Mouse (Mus musculus) cerebellum, postnatal 14 days (tissue): ENCODE measurements around the gene Ptprs.
A peak's percentile ranks its signal among the peaks of the same experiment; 100 is the strongest.

Source experiments
- DNase-seq, 2 experiments: peaks; one replicate each; pipeline ENCODE4 v3.0.0; 2021; ENCODE audit warnings: mixed read lengths in 2 of 2

Gene Ptprs

GRCm38 (mm10) chr17:56490438-56491152, 14.3 kb upstream of the Ptprs start:
- DNase-seq: no peak

GRCm38 (mm10) chr17:56488028-56488427, 11.7 kb upstream of the Ptprs start:
- peak in 1 of 2 experiments; percentile 54 for DNase-seq

DNA sequence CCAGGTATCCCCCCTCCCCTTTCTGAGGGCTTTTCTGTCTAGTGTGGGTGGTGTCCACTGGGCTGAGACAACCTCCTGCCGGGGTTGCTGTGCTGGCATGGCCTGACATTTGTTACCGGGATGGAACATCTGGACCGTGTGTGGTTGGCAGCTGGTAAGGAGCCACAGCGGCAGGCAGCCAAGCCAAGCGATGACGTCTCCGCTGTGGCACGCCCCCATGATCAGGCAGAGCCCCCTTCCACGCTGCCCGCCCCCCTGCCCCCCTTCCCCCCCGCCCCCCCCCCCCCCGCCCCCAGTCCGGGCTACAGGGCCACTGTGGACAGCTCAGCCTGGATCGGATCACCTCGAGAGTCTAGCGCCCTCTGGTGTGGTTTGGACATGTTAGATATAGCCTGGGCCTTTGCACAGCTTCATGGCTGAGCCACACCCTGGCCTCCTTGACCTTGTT, 11.2 kb upstream of the Ptprs start:
- DNase-seq: peak; percentile 67 to 84

DNA sequence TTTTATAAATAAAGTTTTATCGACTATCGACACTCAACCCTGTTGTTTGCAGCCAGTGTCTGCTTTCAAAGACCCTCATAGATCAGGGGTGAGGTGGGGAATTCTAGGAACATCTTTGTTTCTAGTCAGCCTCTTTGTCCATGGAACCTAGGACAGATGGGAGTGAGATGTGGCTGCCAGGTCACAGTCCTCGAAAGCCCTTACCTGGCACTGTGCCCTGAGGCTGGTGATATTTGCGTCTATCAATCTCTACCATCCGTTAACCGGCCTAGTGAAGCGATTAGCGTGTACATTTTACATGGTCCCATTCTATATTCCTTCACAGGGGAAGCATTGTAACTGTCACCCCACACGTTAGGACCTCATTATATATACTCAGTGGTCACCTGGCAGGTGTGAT, 9.6 kb upstream of the Ptprs start:
- peak; percentile 64 to 80 for DNase-seq

- no peak for DNase-seq
These were observed 8.8 kb upstream of the Ptprs start for GRCm38 (mm10) chr17:56485118-56485517.

GRCm38 (mm10) chr17:56482671-56483070, 6.4 kb upstream of the Ptprs start:
- no peak for DNase-seq

DNA sequence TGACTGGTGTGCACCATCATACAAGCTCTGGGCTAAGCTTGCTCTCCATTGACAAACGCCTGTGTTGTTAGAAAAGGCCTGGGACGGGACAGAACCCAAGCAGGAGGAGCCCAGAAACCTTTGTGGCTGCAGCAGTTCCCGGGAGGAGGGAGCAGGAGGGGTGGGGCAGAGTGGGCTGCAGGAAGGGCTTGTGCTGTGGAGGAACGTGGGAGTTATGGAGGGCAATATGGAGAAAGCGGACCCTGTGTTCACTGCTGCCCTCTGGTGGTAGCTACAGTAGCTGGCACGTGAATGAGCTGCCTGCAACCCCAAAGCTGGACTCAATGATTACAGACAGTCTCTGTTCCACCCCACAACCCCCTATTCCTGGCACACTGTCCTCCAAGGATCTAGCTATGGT, 3.1 kb upstream of the Ptprs start:
- DNase-seq: peak; percentile 85 to 86

GRCm38 (mm10) chr17:56478191-56478611, 1.9 kb upstream of the Ptprs start:
- no peak for DNase-seq

DNA sequence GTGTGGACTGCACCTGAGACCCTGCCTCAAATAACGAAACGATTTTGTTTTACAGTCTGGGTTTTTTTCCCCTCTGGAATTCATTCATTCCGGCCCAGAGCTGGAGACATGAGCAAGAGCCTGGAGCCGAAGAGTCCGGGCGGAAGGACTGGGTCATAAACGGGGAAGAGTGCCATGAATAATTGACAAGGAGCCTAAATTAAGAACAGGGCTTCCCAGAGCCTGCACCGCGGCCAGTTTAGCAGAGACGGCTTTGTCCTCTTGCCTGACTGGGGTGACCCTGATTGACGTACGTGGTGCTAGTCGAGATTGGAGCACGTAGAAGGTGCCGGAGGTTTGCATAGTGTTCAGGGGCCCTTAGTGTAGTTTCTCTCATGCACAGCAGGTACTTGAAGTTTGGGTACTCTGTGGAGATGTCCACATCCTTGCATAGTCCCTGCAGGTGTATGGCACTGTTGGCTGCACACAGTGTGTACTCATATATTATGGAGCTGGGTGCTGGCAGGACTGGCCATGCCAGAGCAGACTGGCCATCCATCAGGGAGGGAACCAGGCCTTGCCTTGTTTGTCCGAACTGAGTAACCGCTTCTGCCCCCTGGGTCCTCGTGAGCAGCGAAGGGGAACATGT, 1.0 kb upstream of the Ptprs start:
- DNase-seq: no peak

GRCm38 (mm10) chr17:56475584-56476401, 490 bp downstream of the Ptprs start:
- DNase-seq: peak; percentile 78 to 84

DNA sequence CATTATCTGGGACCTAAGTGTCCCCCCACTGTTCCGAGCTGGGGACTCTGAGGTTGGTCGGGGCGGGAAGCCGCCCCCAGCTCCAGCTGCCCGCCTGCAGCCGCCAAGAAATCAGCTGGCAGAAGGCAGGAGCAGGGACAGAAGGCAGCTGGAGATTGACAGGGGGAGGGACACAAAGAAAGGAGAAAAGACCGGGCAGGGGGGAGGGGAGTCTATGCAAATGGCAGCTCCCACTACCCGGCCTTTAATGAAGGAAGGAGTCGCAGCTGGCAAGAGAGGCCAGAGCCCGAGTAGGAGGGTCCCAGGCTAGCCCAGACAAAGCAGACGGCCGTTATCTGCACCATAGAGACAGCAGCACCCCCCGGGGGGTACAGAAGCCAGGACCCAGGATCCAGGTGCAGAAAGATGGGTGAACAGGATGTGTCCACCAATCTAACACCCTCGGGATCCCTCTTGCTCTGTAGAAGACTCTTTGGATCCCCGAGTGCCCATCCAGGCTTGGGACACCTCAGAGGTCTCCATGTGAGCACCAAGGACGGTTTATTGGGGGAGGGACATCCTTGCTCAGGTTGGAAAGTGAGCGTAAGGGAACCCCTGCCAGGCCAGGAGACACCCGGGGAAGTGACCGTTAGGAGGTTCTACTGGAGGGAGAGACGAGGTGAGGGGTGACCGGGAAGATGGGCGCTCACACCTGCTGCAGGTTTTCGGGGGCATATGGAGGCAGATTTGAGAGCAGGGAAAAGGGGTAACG, 1.3 kb downstream of the Ptprs start:
- DNase-seq: peak; percentile 71 to 80

GRCm38 (mm10) chr17:56474311-56474830, 1.9 kb downstream of the Ptprs start:
- peak in 1 of 2 experiments; percentile 73 for DNase-seq

DNA sequence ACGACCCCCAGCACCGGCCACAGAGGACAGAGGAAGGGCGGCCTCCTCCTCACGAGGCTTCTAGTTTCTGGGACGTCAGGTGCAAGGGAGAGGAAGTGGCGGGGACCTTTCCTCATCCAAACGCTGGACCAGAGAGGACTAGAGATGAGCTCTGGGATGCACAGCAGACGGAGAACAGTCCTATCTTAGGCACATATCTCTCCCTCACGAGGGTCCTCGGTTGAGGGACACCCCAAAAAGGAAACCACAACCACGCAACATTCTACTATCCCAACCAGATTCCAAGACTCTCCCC, 2.7 kb downstream of the Ptprs start:
- no peak for DNase-seq

DNA sequence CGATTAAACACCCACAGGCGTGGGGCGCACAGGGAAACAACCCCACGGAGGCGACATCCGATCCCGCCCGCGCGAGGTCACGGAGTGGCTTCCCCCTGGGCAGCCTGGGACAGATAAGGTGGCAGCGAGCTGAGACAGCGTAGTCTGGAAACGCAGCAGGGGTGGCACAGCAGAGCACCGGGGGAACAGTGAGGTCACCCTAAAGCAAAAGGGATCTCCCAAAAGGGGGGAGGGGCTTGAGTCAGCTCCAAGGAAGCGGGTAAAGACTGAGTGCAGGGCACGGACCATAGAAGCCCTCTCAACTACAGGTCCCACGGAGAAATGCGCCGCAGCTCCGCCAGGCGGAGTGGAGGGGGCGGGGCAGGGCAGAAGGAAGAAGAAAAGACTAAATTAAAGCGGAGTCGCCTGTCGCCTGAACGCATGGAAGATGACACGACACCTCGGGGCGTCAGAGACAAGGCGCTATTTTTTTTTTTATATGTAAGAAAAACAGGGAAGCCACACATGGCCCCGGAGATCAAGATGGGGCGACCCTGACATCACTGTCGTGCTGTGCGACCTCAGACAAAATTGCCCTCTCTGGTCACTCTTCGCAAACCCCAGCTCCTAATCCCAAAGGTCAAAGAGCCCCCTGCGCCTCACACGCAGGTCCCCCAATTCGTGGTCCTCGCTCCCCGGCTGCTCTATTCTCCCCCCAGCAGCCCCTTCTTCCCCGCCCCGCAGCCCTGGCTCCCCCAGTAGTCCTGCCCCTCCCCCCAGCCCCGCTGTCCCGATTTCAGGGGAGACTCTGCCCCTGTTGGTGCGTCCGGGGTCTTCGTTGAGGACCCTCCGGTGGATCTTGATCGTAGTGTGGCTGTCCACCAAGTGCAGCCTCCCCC, 3.3 kb downstream of the Ptprs start:
- DNase-seq: peak; percentile 74 to 85

GRCm38 (mm10) chr17:56472121-56472520, 4.2 kb downstream of the Ptprs start:
- no peak for DNase-seq

DNA sequence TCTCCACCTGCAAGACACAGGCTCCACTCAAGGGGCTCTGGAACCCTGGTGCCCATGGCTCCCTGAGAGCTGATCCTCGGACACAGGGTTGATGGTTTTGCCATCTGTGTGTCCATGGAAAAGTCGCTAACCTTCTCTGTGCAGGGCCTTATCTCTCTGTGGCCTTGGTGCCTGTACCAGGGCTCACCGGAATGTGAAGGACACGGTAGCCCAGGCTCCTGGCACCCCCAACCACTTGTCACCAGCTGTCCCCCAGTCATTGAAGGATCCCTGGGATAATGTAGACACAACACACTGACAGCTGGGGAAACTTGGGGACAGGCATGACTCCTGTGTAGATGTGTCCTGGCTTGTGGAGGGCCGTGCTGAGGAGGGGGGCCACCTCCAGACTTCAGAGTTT, 5.1 kb downstream of the Ptprs start:
- no peak for DNase-seq

GRCm38 (mm10) chr17:56470571-56470970, 5.7 kb downstream of the Ptprs start:
- peak in 1 of 2 experiments; percentile 50 for DNase-seq

DNA sequence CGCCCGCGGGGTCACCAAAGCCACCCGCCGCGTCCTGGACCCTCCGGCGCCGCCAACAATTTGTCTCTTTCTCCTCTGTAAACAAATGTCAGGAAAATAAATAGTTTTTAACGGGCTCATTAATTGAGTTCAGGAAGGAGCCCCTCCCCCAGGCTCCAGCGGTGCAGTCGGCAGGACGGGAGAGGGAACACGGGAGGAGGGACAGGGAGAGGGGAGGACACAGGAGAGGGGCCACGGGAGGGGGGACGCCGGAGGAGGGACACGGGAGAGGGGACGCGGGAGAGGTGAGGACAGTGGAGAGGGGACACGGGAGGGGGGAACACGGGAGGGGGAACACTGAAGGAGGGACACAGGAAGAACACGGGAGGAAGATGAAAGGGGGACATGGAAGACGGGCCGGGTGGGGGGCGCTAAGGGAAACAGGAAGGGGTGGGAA, 6.3 kb downstream of the Ptprs start:
- DNase-seq: no peak

GRCm38 (mm10) chr17:56469275-56469674, 7.0 kb downstream of the Ptprs start:
- DNase-seq: no peak

- DNase-seq: no peak
These were observed 7.4 kb downstream of the Ptprs start for GRCm38 (mm10) chr17:56468870-56469269.

DNA sequence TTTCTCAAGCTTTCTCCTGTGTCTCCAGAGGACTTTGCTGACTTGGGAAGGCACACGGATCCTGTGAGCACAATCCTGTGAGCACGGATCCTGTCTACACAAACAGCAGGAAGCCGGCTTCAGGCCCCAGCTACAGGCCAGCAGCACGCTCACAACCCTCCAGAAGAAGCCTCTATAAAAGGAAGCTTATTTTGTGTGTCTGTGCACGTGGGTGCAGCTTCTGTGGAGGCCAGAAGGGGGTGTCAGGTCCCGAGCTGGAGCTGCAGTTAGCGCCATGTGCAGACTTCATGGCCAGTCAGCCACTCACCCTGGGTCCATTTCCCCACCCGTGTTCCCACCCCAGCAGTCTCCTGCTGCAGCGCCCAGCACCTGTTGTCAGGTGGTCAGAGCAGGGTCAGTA, 7.9 kb downstream of the Ptprs start:
- peak in 1 of 2 experiments; percentile 53 for DNase-seq

DNA sequence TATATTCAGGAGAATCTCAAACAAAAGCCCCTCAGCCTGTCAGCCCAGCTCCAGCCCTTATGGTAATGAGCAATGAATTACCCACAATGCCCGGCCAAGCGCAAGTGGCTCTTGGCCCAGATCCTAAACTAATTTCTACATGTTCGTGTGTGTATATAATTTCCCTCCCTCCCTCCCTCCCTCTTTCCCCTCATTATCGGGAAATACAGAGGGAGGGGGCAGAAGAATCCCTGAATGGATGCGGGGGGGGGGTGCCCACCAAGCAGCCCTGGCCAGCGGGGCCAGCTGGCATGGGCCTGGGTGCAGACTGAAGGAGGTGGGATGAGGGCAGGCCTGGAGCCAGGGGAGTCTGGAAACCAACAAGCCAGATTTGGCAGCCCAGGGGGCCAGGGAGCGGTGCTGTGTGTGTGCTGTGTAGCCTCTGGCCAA, 8.8 kb downstream of the Ptprs start:
- DNase-seq: peak; percentile 76 to 80
